Comparison of ENCODE assay signal across 13 mouse cellular contexts in the genomic region with DNA sequence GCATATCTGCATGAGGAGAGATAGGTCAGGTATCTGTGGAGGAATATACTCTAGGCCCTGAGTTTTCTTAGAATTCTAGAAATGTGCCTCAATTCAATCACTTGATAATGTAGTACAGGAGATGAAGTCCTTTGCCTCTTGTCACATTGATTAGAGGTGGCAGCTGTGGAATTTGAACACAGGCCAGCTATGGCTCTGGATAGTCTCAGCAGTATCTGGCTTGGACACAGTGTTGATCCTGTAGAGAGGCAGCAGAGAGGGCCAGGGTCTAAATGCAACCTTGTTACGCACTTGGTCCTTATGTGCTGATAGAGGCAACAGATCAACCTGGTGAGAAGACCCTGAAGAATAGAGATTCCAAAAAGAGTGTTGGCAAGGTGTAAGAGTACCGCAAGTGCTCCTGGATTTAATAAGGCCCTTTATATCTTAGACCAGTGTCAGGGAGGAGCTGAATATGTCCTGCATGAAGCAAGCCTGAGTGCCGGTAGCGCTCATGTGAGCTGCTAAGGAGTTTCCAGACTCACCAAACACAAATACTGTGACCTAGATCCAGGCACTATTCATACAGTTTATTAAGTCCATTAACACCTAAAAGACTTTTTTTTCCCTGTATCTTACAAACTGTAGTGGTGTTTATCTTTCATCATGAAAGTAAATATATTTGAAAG.
A peak's percentile ranks its signal among the peaks of the same experiment; 100 is the strongest.
DNase-seq lines count a peak whose midpoint lies in the region; ATAC-seq and TF ChIP-seq lines count a peak whose summit lies in the region.
"Had no signal": no experiment of that assay in that cellular context is flagged by ENCODE, and none has a peak within 500 bp of the region (broad histone marks: within the 10 kb centered on the region; RNA-seq: fewer than 3 reads in every experiment).

No protein-coding gene starts in this region.

- H3K4me1 ChIP-seq in cerebellum, adult 2 months (ENCODE audit: control insufficient read depth, insufficient read depth, low read length) = peaks cover 7% of the 10 kb centered on the region; the same call in 1 of the 2 replicates
- H3K4me1 ChIP-seq in heart, embryonic 14.5 days (ENCODE audit: control insufficient read depth in 2 of 2, insufficient read depth in 2 of 2, low read length in 2 of 2) = peaks cover 9 to 50% of the 10 kb centered on the region in 2 experiments
- H3K4me1 ChIP-seq in liver, postnatal 0 days (ENCODE audit: insufficient read depth) = no peaks in the 10 kb centered on the region
- H3K4me1 ChIP-seq: forebrain, embryonic 12.5 days; limb, embryonic 15.5 days had no signal

- 0 out of 2 replicates have a peak, but pooled peaks cover 3% of the 10 kb centered on the region for H3K9me3 ChIP-seq in heart, embryonic 14.5 days (ENCODE audit: control insufficient read depth, low read length)
- H3K9me3 ChIP-seq in liver, postnatal 0 days (ENCODE audit: low read length) = no peaks in the 10 kb centered on the region
- H3K9me3 ChIP-seq: forebrain, embryonic 12.5 days; limb, embryonic 15.5 days had no signal

- H3K4me3 ChIP-seq in cerebellum, adult 2 months (replicated peaks; ENCODE audit: insufficient read depth, low read depth, low read length) = no peak overlapping the region
- peak overlapping the region; percentile 21; the same call in 1 of the 2 replicates for H3K4me3 ChIP-seq in gastrocnemius, adult 2 months
- H3K4me3 ChIP-seq in heart, embryonic 14.5 days (ENCODE audit: control insufficient read depth in 1 of 2, insufficient read depth in 1 of 2, low read depth in 1 of 2, low read length in 2 of 2) = no peak overlapping the region
- H3K4me3 ChIP-seq in liver, postnatal 0 days (ENCODE audit: low read depth, low read length) = no peak overlapping the region
- no peak overlapping the region for H3K4me3 ChIP-seq in layer of hippocampus, adult 2 months
- H3K4me3 ChIP-seq: forebrain, embryonic 12.5 days; limb, embryonic 15.5 days had no signal

- no peak overlapping the region for H3K9ac ChIP-seq in heart, embryonic 14.5 days (ENCODE audit: low read length)
- H3K9ac ChIP-seq in liver, postnatal 0 days (replicated peaks) = no peak overlapping the region
- H3K9ac ChIP-seq: forebrain, embryonic 12.5 days; limb, embryonic 15.5 days had no signal

- H3K36me3 ChIP-seq in heart, embryonic 14.5 days (ENCODE audit: control insufficient read depth, insufficient read depth, low read length) = no peaks in the 10 kb centered on the region
- no peaks in the 10 kb centered on the region for H3K36me3 ChIP-seq in liver, postnatal 0 days (replicated peaks; ENCODE audit: insufficient read depth, low read length)
- H3K36me3 ChIP-seq: forebrain, embryonic 12.5 days; limb, embryonic 15.5 days had no signal

- intact Hi-C loops in gastrocnemius, adult 2 months (cut with DNase I) = no loop called here

- 49% methylated on average over 4 of the region's 4 CpGs for WGBS in cerebellum, adult 2 months
- WGBS in heart, embryonic 14.5 days = 18% methylated on average over 4 of the region's 4 CpGs
- 83% methylated on average over 4 of the region's 4 CpGs for WGBS in liver, postnatal 0 days (ENCODE audit: insufficient replicate concordance)

- H3K27ac ChIP-seq in cerebellum, adult 2 months (ENCODE audit: insufficient read depth, low read length) = no peak overlapping the region
- H3K27ac ChIP-seq in gastrocnemius, adult 2 months = peak overlapping the region; percentile 78
- H3K27ac ChIP-seq in heart, embryonic 14.5 days (replicated peaks in 1 of 2; ENCODE audit: control insufficient read depth in 1 of 2, insufficient read depth in 1 of 2, low read depth in 2 of 2, low read length in 2 of 2) = peak overlapping the region; percentile 53 to 79
- no peak overlapping the region for H3K27ac ChIP-seq in liver, postnatal 0 days (ENCODE audit: low read depth)
- H3K27ac ChIP-seq in layer of hippocampus, adult 2 months = no peak overlapping the region
- H3K27ac ChIP-seq: forebrain, embryonic 12.5 days; hindbrain, postnatal 0 days; limb, embryonic 15.5 days had no signal

- TF ChIP-seq CTCF in cerebellum, adult 2 months (IDR thresholded peaks at IDR 0.05; ENCODE audit: borderline replicate concordance, insufficient read depth, low read depth, low read length) = no peak
- no peak for TF ChIP-seq CTCF in gastrocnemius, adult 2 months (IDR thresholded peaks at IDR 0.05)
- no peak for TF ChIP-seq CTCF in liver, postnatal 0 days (IDR thresholded peaks at IDR 0.05; ENCODE audit: low read depth)
- no peak for TF ChIP-seq CTCF in layer of hippocampus, adult 2 months (conservative IDR thresholded peaks at IDR 0.05)

- peak; percentile 89 for ATAC-seq in heart, embryonic 14.5 days (ENCODE audit: insufficient number of reproducible peaks, insufficient read depth, low FRiP score, low read depth)
- ATAC-seq in liver, postnatal 0 days = no peak
- ATAC-seq: hindbrain, postnatal 0 days had no signal

- peak; percentile 39 to 56 for DNase-seq in cerebellum, adult 2 months
- DNase-seq in gastrocnemius, adult 2 months = peak; percentile 67
- no peak for DNase-seq in liver, postnatal 0 days
- DNase-seq in frontal cortex, postnatal 36 days (ENCODE audit: low spot score in 2 of 2) = no peak
- no peak for DNase-seq in layer of hippocampus, adult 2 months (ENCODE audit: low spot score in 2 of 2)
- no peak for DNase-seq in layer of hippocampus, adult 9-10 months (ENCODE audit: low spot score)
- DNase-seq: midbrain, embryonic 14.5 days; spleen, adult 18-20 months; thymus, postnatal 4 days had no signal

- TF ChIP-seq EP300 in liver, postnatal 0 days (IDR thresholded peaks at IDR 0.05; ENCODE audit: low read depth) = peak; percentile 8; the same call in 1 of the 2 replicates

- H3K4me2 ChIP-seq in heart, embryonic 14.5 days (ENCODE audit: low read length) = 0 out of 2 replicates have a peak overlapping the region, but pooled peaks have one; percentile 1
- no peak overlapping the region for H3K4me2 ChIP-seq in liver, postnatal 0 days (ENCODE audit: low read depth, low read length)
- H3K4me2 ChIP-seq: forebrain, embryonic 12.5 days; limb, embryonic 15.5 days had no signal

- H3K27me3 ChIP-seq in cerebellum, adult 2 months (ENCODE audit: control insufficient read depth, insufficient read depth, low read length) = no peaks in the 10 kb centered on the region
- H3K27me3 ChIP-seq in heart, embryonic 14.5 days (ENCODE audit: control insufficient read depth, insufficient read depth, low read length) = no peaks in the 10 kb centered on the region
- no peaks in the 10 kb centered on the region for H3K27me3 ChIP-seq in liver, postnatal 0 days (ENCODE audit: insufficient read depth, low read length)
- H3K27me3 ChIP-seq: forebrain, embryonic 12.5 days; limb, embryonic 15.5 days had no signal

- TF ChIP-seq POLR2A in cerebellum, adult 2 months (IDR thresholded peaks at IDR 0.05; ENCODE audit: borderline replicate concordance, insufficient read depth, low read length) = no peak

Comparison
In these comparisons a context has a peak if more than half of its experiments do, and no peak if none do; other contexts are left out.
1. DNase-seq: peak in cerebellum, adult 2 months (2 of 2) and gastrocnemius, adult 2 months (single experiment); none in liver, postnatal 0 days (single experiment), frontal cortex, postnatal 36 days (0 of 2), layer of hippocampus, adult 2 months (0 of 2) and layer of hippocampus, adult 9-10 months (single experiment).
2. H3K27ac ChIP-seq: peak in gastrocnemius, adult 2 months (single experiment) and heart, embryonic 14.5 days (2 of 2); none in cerebellum, adult 2 months (single experiment), liver, postnatal 0 days (single experiment) and layer of hippocampus, adult 2 months (single experiment).